In genomic region chr1:135787799-135788198, GRCm38 (mm10) we compare ENCODE assay signal across 9 mouse cellular contexts. TPM values are rescaled to one million over a fixed set of nuclear protein-coding genes. Genes with fewer than 3 reads are reported as not detected.
A peak's percentile ranks its signal among the peaks of the same experiment; 100 is the strongest.
DNase-seq lines count a peak whose midpoint lies in the region; ATAC-seq and TF ChIP-seq lines count a peak whose summit lies in the region.
"Had no signal": no experiment of that assay in that cellular context is flagged by ENCODE, and none has a peak within 500 bp of the region (broad histone marks: within the 10 kb centered on the region; RNA-seq: fewer than 3 reads in every experiment).

No protein-coding gene starts in this region.

- ATAC-seq in forebrain, embryonic 11.5 days (replicated peaks; ENCODE audit: low FRiP score): 0 out of 2 replicates have a peak, but pooled peaks have one; percentile 33
- no peak for ATAC-seq in neural tube, embryonic 11.5 days (ENCODE audit: insufficient read depth, low FRiP score, low TSS enrichment)

- no peaks in the 10 kb centered on the region for H3K27me3 ChIP-seq in forebrain, embryonic 11.5 days (ENCODE audit: control insufficient read depth, insufficient read depth, low read length)
- H3K27me3 ChIP-seq in neural tube, embryonic 11.5 days (ENCODE audit: control insufficient read depth, insufficient read depth, low read length): no peaks in the 10 kb centered on the region
- H3K27me3 ChIP-seq in testis, adult 2 months (ENCODE audit: control insufficient read depth, insufficient read depth, low read length): no peaks in the 10 kb centered on the region
- H3K27me3 ChIP-seq: embryonic facial prominence, embryonic 12.5 days had no signal

- H3K4me2 ChIP-seq in forebrain, embryonic 11.5 days (ENCODE audit: low read depth, low read length, severe bottlenecking): no peak overlapping the region
- no peak overlapping the region for H3K4me2 ChIP-seq in neural tube, embryonic 11.5 days (ENCODE audit: low read depth)
- H3K4me2 ChIP-seq: embryonic facial prominence, embryonic 12.5 days had no signal

- H3K9ac ChIP-seq in forebrain, embryonic 11.5 days (ENCODE audit: low read length): no peak overlapping the region
- no peak overlapping the region for H3K9ac ChIP-seq in neural tube, embryonic 11.5 days (ENCODE audit: low read length)
- H3K9ac ChIP-seq: embryonic facial prominence, embryonic 12.5 days had no signal

- WGBS in forebrain, embryonic 11.5 days: 52% methylated on average over 3 of the region's 3 CpGs
- 53% methylated on average over 3 of the region's 3 CpGs for WGBS in neural tube, embryonic 11.5 days

- H3K27ac ChIP-seq in left cerebral cortex, adult 2 months: no peak overlapping the region
- no peak overlapping the region for H3K27ac ChIP-seq in bone marrow macrophage, adult 2 months (ENCODE audit: insufficient read depth, low read depth, low read length)
- H3K27ac ChIP-seq in forebrain, embryonic 11.5 days (ENCODE audit: low read depth, low read length): no peak overlapping the region
- H3K27ac ChIP-seq in neural tube, embryonic 11.5 days (ENCODE audit: low read depth, low read length): no peak overlapping the region
- H3K27ac ChIP-seq in testis, adult 2 months (ENCODE audit: control insufficient read depth, insufficient read depth, low read depth, low read length): no peak overlapping the region
- H3K27ac ChIP-seq: embryonic facial prominence, embryonic 12.5 days had no signal

- H3K4me3 ChIP-seq in left cerebral cortex, adult 2 months: no peak overlapping the region
- no peak overlapping the region for H3K4me3 ChIP-seq in bone marrow macrophage, adult 2 months (ENCODE audit: insufficient read depth, low read length)
- no peak overlapping the region for H3K4me3 ChIP-seq in forebrain, embryonic 11.5 days (ENCODE audit: low read depth, low read length)
- H3K4me3 ChIP-seq in neural tube, embryonic 11.5 days (ENCODE audit: low read depth, low read length): no peak overlapping the region
- H3K4me3 ChIP-seq in testis, adult 2 months (ENCODE audit: control insufficient read depth, low read depth, low read length): no peak overlapping the region
- H3K4me3 ChIP-seq: embryonic facial prominence, embryonic 12.5 days had no signal

- no peaks in the 10 kb centered on the region for H3K9me3 ChIP-seq in forebrain, embryonic 11.5 days (ENCODE audit: control insufficient read depth, low read length)
- no peaks in the 10 kb centered on the region for H3K9me3 ChIP-seq in neural tube, embryonic 11.5 days (ENCODE audit: control insufficient read depth, low read length)
- H3K9me3 ChIP-seq: embryonic facial prominence, embryonic 12.5 days had no signal

- peak; percentile 68 for TF ChIP-seq CTCF in left cerebral cortex, adult 2 months (IDR thresholded peaks at IDR 0.05)
- peak; percentile 30; the same call in 1 of the 2 replicates for TF ChIP-seq CTCF in bone marrow macrophage, adult 2 months (IDR thresholded peaks at IDR 0.05; ENCODE audit: low read depth, low read length)
- TF ChIP-seq CTCF in testis, adult 2 months (IDR thresholded peaks at IDR 0.05; ENCODE audit: control insufficient read depth, insufficient read depth, insufficient replicate concordance, low read depth, low read length): peak; percentile 57; the same call in 1 of the 2 replicates

- no peaks in the 10 kb centered on the region for H3K36me3 ChIP-seq in forebrain, embryonic 11.5 days (ENCODE audit: control insufficient read depth, insufficient read depth, low read length)
- no peaks in the 10 kb centered on the region for H3K36me3 ChIP-seq in neural tube, embryonic 11.5 days (ENCODE audit: control insufficient read depth, insufficient read depth, low read length)
- no peaks in the 10 kb centered on the region for H3K36me3 ChIP-seq in testis, adult 2 months (ENCODE audit: control insufficient read depth, insufficient read depth, low read length)
- H3K36me3 ChIP-seq: embryonic facial prominence, embryonic 12.5 days had no signal

- peaks cover 3% of the 10 kb centered on the region; the same call in 1 of the 2 replicates for H3K4me1 ChIP-seq in bone marrow macrophage, adult 2 months (ENCODE audit: control insufficient read depth, insufficient read depth, low read length)
- 0 out of 2 replicates have a peak, but pooled peaks cover 3% of the 10 kb centered on the region for H3K4me1 ChIP-seq in forebrain, embryonic 11.5 days (replicated peaks; ENCODE audit: control insufficient read depth, insufficient read depth, low read length)
- H3K4me1 ChIP-seq in neural tube, embryonic 11.5 days (ENCODE audit: control insufficient read depth, insufficient read depth, low read length): no peaks in the 10 kb centered on the region
- peaks cover 2% of the 10 kb centered on the region for H3K4me1 ChIP-seq in testis, adult 2 months (ENCODE audit: control insufficient read depth, insufficient read depth, low read length)
- H3K4me1 ChIP-seq: embryonic facial prominence, embryonic 12.5 days had no signal

- peak; percentile 67 for DNase-seq in left cerebral cortex, adult 2 months (ENCODE audit: extremely low spot score in 1 of 2, low spot score in 2 of 2)
- DNase-seq in left cerebral cortex, adult 8-10 months (ENCODE audit: low spot score in 2 of 2): no peak
- DNase-seq in forebrain, embryonic 11.5 days (ENCODE audit: low spot score): peak; percentile 87
- DNase-seq in hindlimb bud, embryonic 11.5 days (ENCODE audit: extremely low spot score, low read depth, low spot score): peak; percentile 88
- peak; percentile 62 to 68 for DNase-seq in left cerebral cortex, postnatal 36 days (ENCODE audit: low spot score in 2 of 2)
- peak; percentile 70 for DNase-seq in neural tube, embryonic 11.5 days (ENCODE audit: low spot score)

- TF ChIP-seq POLR2A in bone marrow macrophage, adult 2 months (IDR thresholded peaks at IDR 0.05; ENCODE audit: borderline replicate concordance, low read depth, low read length): no peak
- no peak for TF ChIP-seq POLR2A in testis, adult 2 months (IDR thresholded peaks at IDR 0.05; ENCODE audit: control insufficient read depth, low read depth, low read length)

- intact Hi-C loops in left cerebral cortex, adult 2 months (cut with DNase I): loop anchor here (2.0 kb wide), 1 partner anchor 35 kb away; no protein-coding TSS in a partner anchor
- intact Hi-C loops in left cerebral cortex, postnatal 36 days (cut with DNase I): loop anchor here (2.0 kb wide), 1 partner anchor 35 kb away; no protein-coding TSS in a partner anchor

RNA-seq across cellular contexts. Expression of gene Tnni1, which starts 8.6 kb away (rescaled TPM):
- 1 to 10 TPM; 1.6 to 1.7 TPM for total RNA-seq in left cerebral cortex, adult 2 months (2021)
- total RNA-seq in left cerebral cortex, adult 8-10 months (2022): 1 to 10 TPM; 3.7 to 7.8 (median 4.2) TPM
- polyA plus RNA-seq in bone marrow macrophage, adult 2 months (2012; ENCODE audit: insufficient read depth, insufficient read length, missing spikeins): not detected in 2 replicates
- 0.65 and 1.1 TPM in 2 replicates for polyA plus RNA-seq in forebrain, embryonic 11.5 days (2014; fragmentation: Nextera tagmentation; extraction: Ambion mirVana)
- 1 to 10 TPM; 2.2 to 4.8 TPM for total RNA-seq in left cerebral cortex, postnatal 36 days (2021)
- 57.6 and 70.7 TPM in 2 replicates for polyA plus RNA-seq in neural tube, embryonic 11.5 days (2014; fragmentation: Nextera tagmentation; extraction: Ambion mirVana)
- 0.79 and 0.99 TPM in 2 replicates for polyA plus RNA-seq in testis, adult 2 months (2012; rRNA removed)

RNA-seq across cellular contexts. Expression of gene Phlda3, which starts 21.9 kb away (rescaled TPM):
- 10 to 100 TPM; 18.2 to 20.0 TPM for total RNA-seq in left cerebral cortex, adult 2 months (2021)
- total RNA-seq in left cerebral cortex, adult 8-10 months (2022): 10 to 100 TPM; 20.7 to 22.0 (median 21.7) TPM
- 8.0 and 8.5 TPM in 2 replicates for polyA plus RNA-seq in bone marrow macrophage, adult 2 months (2012; ENCODE audit: insufficient read depth, insufficient read length, missing spikeins)
- 21.5 and 24.2 TPM in 2 replicates for polyA plus RNA-seq in forebrain, embryonic 11.5 days (2014; fragmentation: Nextera tagmentation; extraction: Ambion mirVana)
- total RNA-seq in left cerebral cortex, postnatal 36 days (2021): 10 to 100 TPM; 18.2 to 28.8 TPM
- 22.6 and 24.3 TPM in 2 replicates for polyA plus RNA-seq in neural tube, embryonic 11.5 days (2014; fragmentation: Nextera tagmentation; extraction: Ambion mirVana)
- 3.2 and 5.4 TPM in 2 replicates for polyA plus RNA-seq in testis, adult 2 months (2012; rRNA removed)

RNA-seq across cellular contexts. Expression of gene Lad1, which starts 30.6 kb away (rescaled TPM):
- total RNA-seq in left cerebral cortex, adult 2 months (2021): under 1 TPM; 0.95 to 0.98 TPM
- 1 to 10 TPM in 2 of 4 experiments, under 1 TPM in 2; 0.68 to 1.2 (median 1.1) TPM for total RNA-seq in left cerebral cortex, adult 8-10 months (2022)
- polyA plus RNA-seq in bone marrow macrophage, adult 2 months (2012; ENCODE audit: insufficient read depth, insufficient read length, missing spikeins): 0.53 TPM in 1 of 2 replicates, not detected in the other
- polyA plus RNA-seq in forebrain, embryonic 11.5 days (2014; fragmentation: Nextera tagmentation; extraction: Ambion mirVana): 0.47 and 0.65 TPM in 2 replicates
- 1 to 10 TPM; 1.1 to 1.5 TPM for total RNA-seq in left cerebral cortex, postnatal 36 days (2021)
- 0.61 and 1.3 TPM in 2 replicates for polyA plus RNA-seq in neural tube, embryonic 11.5 days (2014; fragmentation: Nextera tagmentation; extraction: Ambion mirVana)
- polyA plus RNA-seq in testis, adult 2 months (2012; rRNA removed): 0.15 and 1.2 TPM in 2 replicates

RNA-seq across cellular contexts. Expression of gene Tnnt2, which starts 48.4 kb away (rescaled TPM):
- total RNA-seq in left cerebral cortex, adult 2 months (2021): 1 to 10 TPM; 7.5 to 8.9 TPM
- 10 to 100 TPM; 11.8 to 18.8 (median 13.4) TPM for total RNA-seq in left cerebral cortex, adult 8-10 months (2022)
- not detected in 2 replicates for polyA plus RNA-seq in bone marrow macrophage, adult 2 months (2012; ENCODE audit: insufficient read depth, insufficient read length, missing spikeins)
- 0.25 TPM in 1 of 2 replicates, not detected in the other for polyA plus RNA-seq in forebrain, embryonic 11.5 days (2014; fragmentation: Nextera tagmentation; extraction: Ambion mirVana)
- 1 to 10 TPM; 5.8 to 7.5 TPM for total RNA-seq in left cerebral cortex, postnatal 36 days (2021)
- 20.3 and 22.5 TPM in 2 replicates for polyA plus RNA-seq in neural tube, embryonic 11.5 days (2014; fragmentation: Nextera tagmentation; extraction: Ambion mirVana)
- 2.2 and 2.3 TPM in 2 replicates for polyA plus RNA-seq in testis, adult 2 months (2012; rRNA removed)

Comparison
In these comparisons a context has a peak if more than half of its experiments do, and no peak if none do; other contexts are left out.
1. DNase-seq: peak in left cerebral cortex, adult 2 months (2 of 2), forebrain, embryonic 11.5 days (single experiment), hindlimb bud, embryonic 11.5 days (single experiment), left cerebral cortex, postnatal 36 days (2 of 2) and neural tube, embryonic 11.5 days (single experiment); none in left cerebral cortex, adult 8-10 months (0 of 2).
2. RNA of gene Tnni1, which starts 8.6 kb away (polyA plus RNA-seq): 57.6 to 70.7 TPM in neural tube, embryonic 11.5 days; 0.79 to 0.99 TPM in testis, adult 2 months, 0.65 to 1.1 TPM in forebrain, embryonic 11.5 days and not detected in bone marrow macrophage, adult 2 months; every median in the first group is over 10 times any median in the second.
3. Peak in every context shown above with its lines, with median percentiles within 50 percentile points of each other: CTCF ChIP-seq.